Mouse (Mus musculus) cerebellum, postnatal 36 days (tissue): ENCODE data around the gene Gm42878.

Source experiments
- DNase-seq, 2 experiments: peaks; one replicate each; pipeline ENCODE4 v3.0.0; 2021 to 2022; ENCODE audit warnings: mixed read lengths in 2 of 2

The Gm42878 gene

DNA sequence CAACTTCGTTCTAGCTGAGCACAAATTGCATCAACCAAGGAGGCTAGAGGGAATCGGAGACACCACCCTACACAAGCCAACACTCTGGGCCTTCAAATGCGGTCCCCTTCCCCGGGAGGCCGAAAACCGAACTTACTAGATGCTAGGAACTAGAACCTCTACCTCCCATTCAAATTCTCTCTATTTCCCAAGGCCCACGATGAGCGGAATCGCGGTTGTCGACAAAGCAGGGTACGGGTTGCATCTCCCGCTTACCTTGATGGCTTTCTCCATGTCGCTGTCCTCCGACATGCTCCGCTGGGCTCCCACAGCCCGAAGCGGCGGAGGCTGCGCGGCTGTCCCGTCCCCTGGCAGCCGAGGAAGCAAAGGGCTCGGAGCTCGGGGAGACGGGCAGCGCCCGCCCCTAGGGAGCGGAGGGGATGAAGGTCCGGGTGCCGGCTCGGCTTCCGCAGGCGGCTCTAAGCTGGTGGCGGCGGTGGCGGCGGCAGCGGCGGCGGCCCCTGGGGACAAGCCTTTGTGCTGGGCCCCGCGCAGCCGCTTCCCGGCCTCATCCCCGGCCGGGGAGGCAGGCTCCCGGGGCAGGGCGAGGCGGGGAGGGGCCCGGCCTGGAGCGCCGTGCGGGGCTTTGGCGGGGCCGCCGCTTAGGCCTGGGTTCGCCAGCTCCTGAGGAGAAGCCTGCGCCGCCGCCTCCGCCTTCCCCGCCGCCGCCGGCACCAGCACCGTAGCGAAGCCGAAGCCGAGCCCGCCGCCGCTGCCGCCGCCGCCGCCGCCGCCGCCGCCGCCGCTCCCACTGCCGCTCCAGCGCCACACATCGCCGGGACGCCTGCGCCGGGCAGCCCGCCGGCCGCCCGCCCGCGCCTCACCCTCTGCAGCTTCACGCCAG, at the start of gene Gm42878, which contains the start of gene Adam1a:
Gene Gm42878 (minus strand): TSS at position 573 of the 883 bp plus-strand sequence.
Gene Adam1a (minus strand): TSS at position 573 of the 883 bp plus-strand sequence.
- peak; percentile 6 to 12 for DNase-seq

DNA sequence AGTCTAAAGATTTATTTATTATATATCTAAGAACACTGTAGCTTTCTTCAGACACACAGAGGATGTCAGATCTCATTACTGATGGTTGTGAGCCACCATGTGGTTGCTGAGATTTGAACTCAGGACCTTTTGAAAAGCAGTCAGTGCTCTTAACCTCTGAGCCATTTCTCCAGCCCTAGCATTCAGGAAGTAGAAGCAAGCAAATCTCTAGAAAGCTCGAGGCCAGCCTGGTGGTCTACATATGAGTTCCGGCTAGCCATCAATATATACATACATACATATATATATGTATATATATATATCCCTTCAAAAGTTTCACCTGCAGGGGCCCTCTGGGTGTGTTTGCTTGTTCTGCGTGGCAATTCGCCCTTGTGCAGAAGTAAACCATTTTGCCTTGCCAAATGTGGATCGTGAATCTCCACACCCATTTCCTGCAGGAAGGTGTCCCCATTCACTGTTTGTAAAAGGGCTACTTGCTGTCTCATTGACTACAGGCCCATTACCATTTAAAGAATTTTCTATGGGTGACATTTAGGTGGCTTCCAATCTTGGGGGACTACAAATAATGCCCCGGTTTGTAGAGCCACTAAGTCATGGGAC, 49.5 kb upstream of the Gm42878 start:
- DNase-seq: no peak

DNA sequence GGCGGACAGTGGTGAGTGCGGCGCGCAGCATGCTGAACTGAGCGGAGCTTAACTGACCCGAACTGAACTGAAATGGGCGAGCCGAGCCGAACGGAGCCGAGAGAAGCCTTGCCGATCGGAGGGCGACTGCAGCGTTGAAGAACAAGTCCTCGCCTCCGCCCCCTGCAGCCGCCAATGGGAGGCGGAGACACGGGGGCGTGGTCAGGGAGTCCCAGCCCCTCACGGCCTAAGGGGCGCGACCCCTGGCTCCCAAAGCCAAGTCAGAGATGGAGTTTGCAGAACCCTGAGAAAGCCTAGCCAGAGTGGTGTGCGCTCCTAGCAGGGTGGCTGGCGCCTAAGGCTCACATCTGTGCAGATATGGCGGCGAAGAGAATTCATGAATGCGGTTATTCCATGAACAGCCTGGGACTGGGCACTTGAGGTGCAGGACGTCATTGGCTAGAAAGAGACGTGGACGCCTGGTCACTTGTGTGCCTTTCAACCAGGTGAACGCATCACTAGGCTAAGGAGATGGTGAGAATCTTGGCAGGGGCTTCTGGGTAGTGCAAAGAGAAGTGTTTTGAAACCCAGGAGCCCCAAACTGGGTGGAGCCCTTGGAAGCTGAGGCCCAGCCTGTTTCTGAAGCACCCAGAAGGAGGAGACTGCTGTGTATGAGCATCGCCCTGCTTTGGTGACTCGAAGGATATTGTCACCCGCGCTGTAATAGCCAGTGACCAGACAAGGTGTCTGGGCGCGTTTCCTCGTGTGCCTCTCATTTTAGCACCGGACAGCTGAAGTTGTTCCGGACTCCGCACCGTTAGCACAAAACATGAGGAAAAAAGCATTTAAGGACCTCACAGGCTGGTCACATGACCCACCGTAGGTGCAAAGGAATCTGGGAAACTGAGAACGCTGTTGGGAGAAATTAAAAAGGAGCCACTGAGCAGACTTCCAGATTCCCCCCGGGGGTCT, 48.4 kb upstream of the Gm42878 start, which contains the start of gene Aldh2:
Gene Aldh2 (minus strand): TSS at position 374 of the 951 bp plus-strand sequence.
- DNase-seq: peak; percentile 51 to 65

DNA sequence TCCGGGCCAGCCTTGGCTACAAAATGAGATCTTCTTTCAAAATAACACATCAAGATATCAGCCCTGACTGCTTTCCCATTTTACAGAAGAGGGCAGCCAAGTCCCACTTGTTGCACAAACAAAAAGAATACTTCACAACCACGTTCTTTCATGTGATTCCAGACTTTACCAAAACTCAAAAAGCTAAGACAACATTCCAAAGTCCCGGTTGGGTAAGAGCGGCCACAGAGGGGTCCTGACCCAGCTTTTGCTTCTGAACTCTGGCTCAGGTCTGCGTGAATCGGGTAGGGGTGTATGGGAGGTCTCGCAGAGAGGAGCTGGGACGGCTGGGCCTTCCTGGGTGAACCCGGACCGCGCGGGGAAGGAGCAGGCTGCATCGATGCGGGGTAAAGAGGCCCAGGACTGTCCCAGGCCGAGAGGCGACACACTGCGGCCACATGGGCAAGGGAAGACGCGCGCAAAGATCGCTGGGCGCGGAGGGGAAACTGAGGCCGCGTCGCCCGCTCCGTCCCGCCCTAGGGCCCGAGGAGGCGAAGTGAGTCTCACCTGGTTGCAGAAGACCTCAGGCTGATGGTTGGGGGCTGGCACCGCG, 47.6 kb upstream of the Gm42878 start:
- no peak for DNase-seq

DNA sequence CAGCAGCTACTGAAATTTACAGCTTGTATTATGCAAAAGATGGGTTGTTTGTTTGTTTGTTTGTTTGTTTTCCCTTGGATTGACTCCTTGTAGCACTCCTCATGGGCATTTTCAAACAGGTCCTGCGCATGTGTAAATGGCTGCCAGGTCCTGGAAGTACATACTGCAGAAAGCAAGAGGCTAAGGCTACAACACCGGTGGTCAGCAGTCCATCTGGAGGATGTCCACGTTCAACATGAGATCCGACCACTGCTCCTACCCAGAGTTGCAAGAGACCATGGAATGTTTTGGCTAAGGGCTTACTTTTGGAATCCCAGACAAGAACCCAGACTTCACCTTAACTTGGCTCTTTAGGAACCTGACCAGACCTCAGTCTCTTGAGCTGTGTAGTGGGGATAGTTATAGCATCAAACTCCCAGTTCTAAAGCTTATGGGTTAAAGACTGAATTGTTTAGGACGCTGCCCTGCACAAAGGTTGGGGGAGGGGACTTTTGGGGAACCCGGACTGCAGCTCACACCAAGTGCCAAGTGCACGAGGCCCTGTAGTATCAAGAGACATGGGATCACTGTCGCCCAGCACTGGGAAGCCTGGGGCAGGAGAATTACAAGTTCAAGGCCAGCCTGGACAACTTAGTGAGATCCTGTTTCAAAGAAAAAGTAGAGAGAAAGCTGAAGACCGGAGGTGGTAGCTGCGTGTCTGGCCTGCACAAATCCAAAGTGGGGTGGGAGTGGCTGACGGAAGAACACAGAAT, 47.0 kb upstream of the Gm42878 start:
- DNase-seq: no peak

DNA sequence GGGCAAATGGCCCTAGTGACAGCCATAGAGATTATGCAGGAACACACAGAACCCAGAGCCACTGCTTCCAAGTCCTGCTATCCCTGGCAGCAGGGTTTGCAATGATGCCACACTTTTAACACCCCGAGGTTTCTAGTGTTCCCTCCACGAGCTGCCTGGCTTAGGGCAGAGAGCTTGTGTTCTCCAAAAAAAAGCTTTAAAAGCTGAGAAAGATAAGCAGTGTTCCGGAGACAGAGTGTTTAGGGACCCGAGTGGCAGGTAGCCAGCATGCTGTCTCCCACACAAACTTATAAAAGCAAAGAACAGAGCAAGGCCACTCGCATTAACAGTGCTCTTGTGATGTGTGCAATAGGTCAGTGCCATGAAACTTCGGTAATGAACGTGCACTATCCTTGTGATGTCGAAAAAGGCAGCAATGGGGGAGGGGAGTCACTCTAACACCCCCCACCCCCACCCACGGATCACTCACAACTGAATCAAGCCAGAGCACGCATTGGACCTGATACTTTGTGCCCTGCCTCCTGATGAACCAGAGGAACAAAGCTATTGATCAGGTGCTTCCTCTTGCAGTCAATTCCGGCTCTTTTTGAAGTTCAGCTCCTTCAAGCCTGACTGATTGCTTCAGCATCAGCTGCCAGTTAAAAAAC, 46.3 kb upstream of the Gm42878 start:
- DNase-seq: no peak

DNA sequence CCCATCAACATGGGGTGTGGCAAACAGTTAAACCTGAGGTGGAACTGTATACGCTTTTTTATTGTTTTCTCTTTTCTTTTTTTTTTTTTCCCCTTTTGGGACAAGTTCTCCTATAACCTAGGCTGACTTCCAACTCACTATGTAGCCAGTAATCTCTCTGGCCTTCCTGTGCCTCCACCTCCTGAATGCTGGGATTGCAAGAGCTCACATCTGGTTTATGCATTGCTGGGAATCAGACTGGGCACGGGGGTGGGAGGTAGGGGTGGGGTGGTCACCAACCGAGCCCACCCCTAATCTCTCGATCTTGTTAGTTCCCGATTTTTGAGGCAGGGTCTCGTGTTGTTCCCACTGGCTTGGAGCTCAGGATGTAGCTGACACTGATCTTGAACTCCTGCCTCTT, 44.6 kb upstream of the Gm42878 start:
- no peak for DNase-seq

DNA sequence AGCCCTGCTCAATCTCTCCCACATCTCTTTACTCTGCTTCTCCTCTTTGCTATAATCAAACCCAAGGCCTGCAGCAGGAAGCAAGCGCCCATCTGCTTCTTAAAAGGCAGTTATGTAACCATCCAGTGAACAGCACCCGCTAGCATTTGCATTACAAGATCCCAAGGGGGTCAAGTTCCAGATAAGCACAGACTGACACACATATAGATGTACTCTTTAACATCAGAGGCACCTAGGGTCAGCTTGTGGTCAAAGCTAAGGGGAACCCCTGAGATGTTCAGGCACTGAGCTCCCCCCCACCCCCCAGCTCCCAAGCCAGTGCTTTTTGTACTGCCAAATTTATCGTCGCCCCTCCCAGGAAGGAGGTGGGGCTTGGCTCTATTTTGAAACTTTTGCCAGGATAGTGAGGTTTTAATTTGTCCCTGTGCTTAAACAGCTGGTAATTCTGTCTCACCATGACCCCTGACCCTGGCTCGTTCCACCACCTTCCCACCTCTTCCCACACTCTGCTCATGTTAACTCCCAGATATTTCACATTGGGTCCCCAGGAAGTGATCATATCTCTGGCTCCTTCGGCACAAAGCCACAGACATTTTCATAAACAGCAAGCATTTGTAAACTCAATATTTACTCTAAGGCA, 41.2 kb upstream of the Gm42878 start:
- no peak for DNase-seq

DNA sequence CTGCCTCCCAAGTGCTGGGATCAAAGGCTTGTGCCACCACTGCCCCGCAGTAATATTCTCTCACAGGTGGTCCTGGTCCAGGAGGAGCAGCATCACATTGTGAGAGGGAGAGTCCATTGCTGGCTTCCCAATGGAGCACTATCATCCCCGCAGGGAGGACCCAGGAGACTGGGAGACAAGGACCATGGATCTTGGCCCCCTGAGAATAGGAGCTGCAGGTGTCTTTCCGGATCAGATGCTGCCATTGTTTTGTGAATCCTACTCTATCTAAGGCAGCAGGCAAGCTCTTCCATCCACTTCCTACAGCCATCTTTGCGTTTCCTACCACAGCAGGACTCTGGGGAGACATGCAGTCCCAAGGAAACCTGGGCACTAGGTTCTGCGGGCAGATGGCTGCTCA, 40.4 kb upstream of the Gm42878 start:
- DNase-seq: no peak

DNA sequence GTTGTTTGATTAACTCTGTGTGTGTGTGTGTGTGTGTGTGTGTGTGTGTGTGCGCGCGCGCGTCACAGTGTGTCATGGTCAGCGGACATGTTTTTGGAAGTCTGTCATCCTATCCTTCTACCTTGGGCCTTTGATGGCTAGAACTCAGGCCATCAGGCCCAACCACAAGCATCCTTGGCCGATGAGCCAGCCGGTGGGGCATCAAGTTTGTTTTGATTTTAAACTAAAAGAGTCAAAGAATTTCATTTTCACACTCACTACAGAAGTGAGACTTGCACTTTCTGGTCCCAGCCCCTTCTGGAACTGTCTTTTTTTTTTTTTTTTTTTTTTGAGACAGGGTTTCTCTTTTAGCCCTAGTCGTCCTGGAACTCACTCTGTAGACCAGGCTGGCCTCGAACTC, 39.7 kb upstream of the Gm42878 start:
- no peak for DNase-seq

DNA sequence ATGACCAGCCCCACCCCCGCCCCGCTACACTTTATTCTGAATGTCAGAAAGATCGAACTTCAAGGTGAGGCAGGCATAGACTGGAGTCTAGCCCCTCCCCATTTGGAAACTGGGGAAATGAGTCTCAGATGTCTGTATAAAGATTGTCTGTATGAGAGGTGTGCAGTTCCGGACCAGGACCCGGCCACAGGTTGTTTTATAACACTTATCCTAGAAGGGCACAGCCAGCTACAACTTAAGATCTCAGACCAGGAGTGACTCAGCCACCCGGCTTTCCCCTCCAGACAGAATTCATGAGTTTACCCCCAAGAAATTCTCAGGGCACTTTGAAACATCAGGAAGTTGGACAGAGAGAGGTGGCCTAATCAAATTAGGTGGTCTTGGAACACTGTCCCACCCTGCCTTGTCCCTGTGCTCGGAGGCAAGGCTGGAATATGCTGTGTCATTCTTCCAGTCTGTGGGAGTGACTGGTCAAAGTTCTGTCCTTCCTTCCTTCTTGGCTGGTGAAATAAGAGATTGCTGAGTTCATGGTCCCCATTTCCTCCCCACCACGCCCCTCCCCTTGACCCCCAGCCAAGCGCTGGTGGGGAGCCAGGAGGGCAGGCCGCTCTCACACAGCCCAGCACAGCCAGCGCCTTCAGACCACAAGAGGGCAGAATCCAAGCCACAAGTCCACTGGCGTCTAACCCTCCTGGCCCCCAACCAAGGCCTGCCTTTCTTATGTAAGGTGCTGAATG, 38.7 kb upstream of the Gm42878 start:
- peak; percentile 49 to 66 for DNase-seq

DNA sequence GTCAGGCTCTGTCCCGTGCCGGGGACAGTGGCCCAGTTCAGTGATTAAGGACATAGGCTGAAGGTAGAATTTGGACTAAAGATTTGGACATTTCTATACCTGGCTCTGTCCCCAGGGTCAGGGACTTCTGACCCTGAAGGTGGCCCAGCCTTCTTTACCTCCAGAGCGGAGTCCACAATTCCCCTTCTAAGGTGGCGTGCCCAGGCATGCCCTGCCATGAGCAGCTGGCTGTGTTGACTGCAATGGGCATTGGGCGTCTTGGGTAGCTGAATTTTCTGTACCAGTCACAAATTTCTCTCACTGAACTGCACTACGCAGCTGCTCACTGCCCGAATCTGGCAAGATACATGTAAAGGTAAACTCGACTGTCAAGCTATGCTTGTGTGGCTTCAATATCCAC, 36.7 kb upstream of the Gm42878 start:
- no peak for DNase-seq

DNA sequence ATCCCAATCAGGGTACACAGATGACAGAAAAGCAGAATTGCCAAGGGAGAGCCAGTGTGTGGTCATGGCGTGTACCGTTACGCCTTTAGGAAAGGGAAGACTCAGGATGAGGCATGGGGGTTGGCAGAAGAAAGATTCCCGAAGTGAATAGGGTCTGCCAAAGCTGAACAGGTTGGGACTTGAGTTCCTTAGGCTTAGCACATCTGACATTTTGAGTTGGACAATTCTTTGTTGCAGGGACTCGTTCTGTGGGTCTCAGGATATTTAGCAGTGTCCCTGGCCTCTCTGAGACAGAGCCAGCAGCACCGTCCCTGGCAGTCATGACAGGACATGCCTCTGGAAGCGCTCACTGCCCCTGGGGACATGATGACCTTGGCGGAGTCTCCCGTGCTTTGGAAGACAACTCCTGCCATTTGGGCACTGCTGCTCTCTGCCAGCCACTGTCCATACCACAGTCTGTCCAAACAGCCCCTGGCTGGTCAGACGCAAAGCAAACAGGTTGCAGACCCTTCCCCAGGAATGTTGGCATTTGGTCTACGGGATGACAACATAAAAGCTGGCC, 31.7 kb upstream of the Gm42878 start:
- DNase-seq: no peak

DNA sequence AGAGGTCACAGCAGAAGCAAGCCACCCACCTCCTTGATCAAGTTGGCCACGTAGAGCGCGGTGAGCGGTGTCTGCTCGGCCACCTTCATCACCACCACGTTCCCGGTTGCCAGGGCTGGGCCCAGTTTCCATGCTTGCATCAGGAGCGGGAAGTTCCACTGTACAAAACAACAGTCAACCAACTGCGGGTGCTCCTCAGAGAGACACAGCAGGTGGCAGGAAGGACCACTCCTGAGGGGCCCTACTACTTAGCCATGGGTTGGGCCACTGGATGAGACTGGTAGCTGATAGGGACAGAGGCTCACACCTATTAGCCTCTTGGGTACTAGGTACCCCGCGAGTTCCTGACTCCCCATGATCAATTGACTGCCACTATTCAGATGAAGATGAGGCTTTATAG, 30.6 kb upstream of the Gm42878 start:
- DNase-seq: no peak

DNA sequence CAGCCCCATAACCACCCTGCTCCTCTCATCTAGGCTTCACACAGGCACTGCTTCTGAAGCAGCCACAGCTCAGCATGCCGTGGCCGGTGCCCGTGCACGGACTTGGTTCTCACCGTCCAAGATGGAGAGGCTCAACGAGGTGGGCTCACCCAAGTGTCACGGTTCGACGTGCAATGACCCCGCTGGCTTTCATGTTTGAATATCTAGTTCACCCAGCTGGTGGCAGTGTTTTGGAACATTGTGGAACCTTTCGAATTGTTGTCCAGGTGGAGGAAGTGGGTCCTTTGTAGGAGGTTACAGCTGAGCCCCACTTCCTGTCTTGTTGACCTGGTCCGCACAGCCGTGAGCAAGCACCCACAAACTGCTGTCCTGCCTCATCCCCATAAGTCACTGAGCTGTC, 28.9 kb upstream of the Gm42878 start:
- no peak for DNase-seq

DNA sequence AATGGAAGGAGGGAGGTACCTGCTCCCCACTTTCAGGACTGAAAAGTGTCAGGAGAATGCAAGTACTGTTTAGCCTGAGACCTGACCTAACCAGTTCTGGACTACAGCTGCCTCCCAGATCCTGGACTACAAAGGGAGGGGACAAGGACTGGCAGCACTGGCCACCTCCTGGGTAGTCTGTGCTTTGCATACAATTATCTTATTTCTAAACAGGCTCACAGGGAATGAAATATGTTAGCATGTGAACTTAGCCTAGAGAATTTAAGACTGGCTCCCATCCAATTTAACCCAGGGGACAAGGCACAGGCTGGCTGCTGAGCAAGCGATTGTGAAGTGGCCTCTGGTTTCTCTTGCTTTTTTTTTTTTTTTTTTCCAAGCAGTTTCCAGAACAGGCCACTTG, 25.5 kb upstream of the Gm42878 start:
- DNase-seq: no peak

DNA sequence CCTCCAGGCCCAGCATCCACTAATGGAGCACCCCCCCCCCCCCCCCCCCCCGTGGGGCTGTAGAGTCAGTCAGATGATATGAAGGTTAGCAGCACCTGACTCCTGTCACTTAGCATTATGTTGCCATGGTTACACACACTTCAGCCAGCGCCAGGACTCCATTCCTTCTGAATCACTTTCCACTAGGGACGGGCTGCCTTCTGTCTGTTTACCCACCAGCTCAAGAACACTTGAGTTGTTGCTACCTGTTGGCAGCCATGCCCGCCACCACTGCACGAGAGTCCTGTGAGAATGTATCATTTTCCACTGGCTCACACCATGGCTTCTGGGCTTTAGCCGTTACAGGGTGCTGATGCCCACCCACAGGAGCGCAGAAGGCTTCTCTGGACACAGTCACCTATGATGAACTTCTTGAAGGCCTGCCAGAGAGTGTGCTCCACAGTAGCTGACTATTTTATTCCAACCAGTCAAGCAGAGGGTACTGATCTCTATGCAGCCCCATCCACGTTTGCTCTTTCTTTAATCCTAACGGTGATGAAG, 24.7 kb upstream of the Gm42878 start:
- DNase-seq: no peak

DNA sequence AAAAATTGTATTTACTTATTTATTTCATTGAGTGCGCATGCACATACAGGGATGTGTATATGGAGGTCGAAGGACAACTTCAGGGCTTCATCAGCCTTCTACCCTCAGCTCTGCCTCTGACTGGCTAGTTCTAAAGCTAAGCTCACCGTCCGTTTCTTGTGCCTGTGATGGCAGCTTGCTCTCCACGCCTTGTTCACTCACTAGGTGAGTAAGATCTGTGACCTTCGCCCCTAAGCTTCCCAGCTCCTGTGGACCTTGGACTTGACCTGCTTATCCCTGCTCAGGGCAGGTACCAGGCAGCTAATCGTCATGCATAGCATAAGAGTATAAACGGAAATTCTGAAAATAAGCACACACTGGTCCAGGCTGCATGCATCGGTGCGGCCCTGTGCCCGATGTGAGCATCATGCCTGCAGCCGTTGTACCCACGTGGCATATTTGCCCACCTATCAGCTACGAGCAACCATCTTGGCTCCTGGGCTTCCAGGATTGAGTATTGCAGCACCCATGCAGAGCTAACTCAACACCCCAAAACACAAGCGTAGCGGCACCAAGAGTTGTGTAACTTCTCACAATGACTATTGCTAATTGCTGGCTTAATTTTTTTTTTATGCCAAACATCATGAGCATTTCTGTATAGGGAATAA, 20.9 kb upstream of the Gm42878 start:
- DNase-seq: no peak

DNA sequence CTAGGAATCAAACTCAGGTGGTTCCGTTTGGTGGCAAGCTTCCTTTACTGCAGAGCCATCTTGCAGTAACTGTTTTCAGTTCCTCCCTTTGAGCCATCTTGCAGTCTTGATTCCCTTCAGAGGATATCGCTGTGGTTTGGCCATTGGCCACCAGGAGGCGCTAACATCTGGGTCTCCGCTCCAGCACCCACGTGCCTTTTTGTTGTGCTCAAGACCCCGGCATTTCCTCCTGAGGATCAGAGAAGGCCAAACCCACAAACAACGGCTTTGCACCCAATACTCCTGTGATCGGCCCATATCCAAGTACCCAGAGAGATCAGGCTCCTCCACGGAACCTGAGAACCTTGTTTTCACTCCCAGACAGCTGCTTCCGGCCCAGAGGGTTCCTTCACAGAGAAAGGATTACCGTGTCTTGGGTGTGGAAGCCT, 19.2 kb upstream of the Gm42878 start:
- peak; percentile 62 to 67 for DNase-seq
